Mouse (Mus musculus): ENCODE measurements around the gene Bnc2. TPM values are rescaled to one million over a fixed set of nuclear protein-coding genes. Genes with fewer than 3 reads are reported as not detected.

Gene Bnc2
- polyA plus RNA-seq, 1 experiment from 2014 or later, result 25.2 TPM

DNA sequence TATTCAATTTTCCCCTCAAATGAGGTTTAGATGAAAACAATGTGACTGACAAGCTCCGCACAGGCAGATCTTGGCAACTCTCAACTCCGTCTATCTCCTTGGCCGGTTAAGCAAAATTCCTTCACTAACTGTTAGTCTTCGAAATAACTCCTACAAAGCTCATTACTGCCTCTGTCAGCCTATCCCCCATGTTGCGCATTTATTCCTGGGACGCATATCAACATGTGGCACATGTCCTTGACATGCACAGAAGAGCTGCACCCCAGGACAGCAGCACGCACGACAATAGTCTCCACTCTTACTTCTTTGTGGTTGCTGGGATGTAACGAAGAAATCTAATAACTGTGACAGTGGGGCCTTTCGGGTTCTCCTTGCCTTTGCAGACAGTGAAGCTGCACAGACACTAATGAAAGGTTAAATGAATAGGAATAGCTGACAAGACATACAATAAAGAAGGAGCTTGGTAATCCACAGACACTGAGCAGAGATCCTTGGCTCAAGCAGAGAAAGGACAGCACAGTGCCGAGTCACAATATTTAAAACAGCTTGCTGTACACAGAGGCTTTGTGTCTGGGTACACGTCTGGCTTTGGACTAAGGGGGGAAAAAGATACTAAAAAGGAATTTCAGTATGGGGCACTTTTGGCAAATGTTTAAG is 6.0 kb downstream of the Bnc2 start:
- Histone ChIP-seq H3K9ac (replicated peaks) (no peak overlapping the region), H3K4me1 (replicated peaks) (peaks cover 44% of the 10 kb centered on the region), H3K4me3 (replicated peaks) (no peak overlapping the region), H3K9me3 (no peaks in the 10 kb centered on the region), H3K27ac (no peak overlapping the region), H3K4me2 (peak overlapping the region; percentile 13; the same call in 1 of the 2 replicates), H3K27me3 (no peaks in the 10 kb centered on the region; the same call in 1 of the 2 replicates), H3K36me3 (no peaks in the 10 kb centered on the region)
- no peak for ATAC-seq (ENCODE audit: insufficient number of reproducible peaks, insufficient read depth, low FRiP score, low TSS enrichment, low read depth)
- 67% methylated on average over 12 of the region's 12 CpGs for WGBS

- 83% methylated on average over 5 of the region's 5 CpGs for WGBS
Observed at GRCm38 (mm10) chr4:84668226-84668625, 6.8 kb downstream of the Bnc2 start.

GRCm38 (mm10) chr4:84662228-84663065 is 12.6 kb downstream of the Bnc2 start:
- Histone ChIP-seq H3K4me2 (no peak overlapping the region), H3K27me3 (no peaks in the 10 kb centered on the region), H3K9me3 (no peaks in the 10 kb centered on the region), H3K36me3 (no peaks in the 10 kb centered on the region), H3K9ac (replicated peaks) (no peak overlapping the region), H3K4me3 (replicated peaks) (no peak overlapping the region), H3K27ac (no peak overlapping the region), H3K4me1 (replicated peaks) (no peaks in the 10 kb centered on the region)
- 84% methylated on average over 5 of the region's 5 CpGs for WGBS
- no peak for ATAC-seq (ENCODE audit: insufficient number of reproducible peaks, insufficient read depth, low FRiP score, low TSS enrichment, low read depth)

More at GRCm38 (mm10) chr4:84668226-84668625, 6.8 kb downstream of the Bnc2 start:
- no peak overlapping the region for H3K27ac ChIP-seq
- H3K9me3 ChIP-seq, result no peaks in the 10 kb centered on the region
- peaks cover 36% of the 10 kb centered on the region for H3K4me1 ChIP-seq (replicated peaks)
- no peak overlapping the region for H3K9ac ChIP-seq (replicated peaks)
- ATAC-seq (ENCODE audit: insufficient number of reproducible peaks, insufficient read depth, low FRiP score, low TSS enrichment, low read depth), result no peak
- H3K36me3 ChIP-seq, result no peaks in the 10 kb centered on the region
- no peak overlapping the region for H3K4me3 ChIP-seq (replicated peaks)
- no peaks in the 10 kb centered on the region; the same call in 1 of the 2 replicates for H3K27me3 ChIP-seq
- H3K4me2 ChIP-seq, result no peak overlapping the region

GRCm38 (mm10) chr4:84661341-84661740 is 13.7 kb downstream of the Bnc2 start:
- Histone ChIP-seq H3K4me2 (no peak overlapping the region), H3K4me3 (replicated peaks) (no peak overlapping the region), H3K27me3 (no peaks in the 10 kb centered on the region), H3K27ac (no peak overlapping the region), H3K9ac (replicated peaks) (no peak overlapping the region), H3K36me3 (no peaks in the 10 kb centered on the region), H3K4me1 (replicated peaks) (0 out of 2 replicates have a peak, but pooled peaks cover 2% of the 10 kb centered on the region), H3K9me3 (no peaks in the 10 kb centered on the region)
- WGBS, result 82% methylated on average over 3 of the region's 3 CpGs
- ATAC-seq (ENCODE audit: insufficient number of reproducible peaks, insufficient read depth, low FRiP score, low TSS enrichment, low read depth), result no peak

- Histone ChIP-seq H3K9ac (replicated peaks) (no peak overlapping the region), H3K27ac (no peak overlapping the region), H3K4me3 (replicated peaks) (no peak overlapping the region), H3K4me1 (replicated peaks) (peaks cover 9% of the 10 kb centered on the region), H3K4me2 (no peak overlapping the region), H3K9me3 (no peaks in the 10 kb centered on the region), H3K27me3 (no peaks in the 10 kb centered on the region), H3K36me3 (no peaks in the 10 kb centered on the region)
- 62% methylated on average over 8 of the region's 8 CpGs for WGBS
- no peak for ATAC-seq (ENCODE audit: insufficient number of reproducible peaks, insufficient read depth, low FRiP score, low TSS enrichment, low read depth)
Observed at GRCm38 (mm10) chr4:84651786-84652185, 23.3 kb downstream of the Bnc2 start.

- Histone ChIP-seq H3K9ac (replicated peaks) (no peak overlapping the region), H3K4me3 (replicated peaks) (no peak overlapping the region), H3K4me2 (no peak overlapping the region), H3K27ac (no peak overlapping the region), H3K27me3 (no peaks in the 10 kb centered on the region), H3K4me1 (replicated peaks) (peaks cover 4% of the 10 kb centered on the region), H3K9me3 (no peaks in the 10 kb centered on the region), H3K36me3 (no peaks in the 10 kb centered on the region)
- ATAC-seq (ENCODE audit: insufficient number of reproducible peaks, insufficient read depth, low FRiP score, low TSS enrichment, low read depth), result no peak
Observed at GRCm38 (mm10) chr4:84646576-84646975, 28.5 kb downstream of the Bnc2 start.

- Histone ChIP-seq H3K4me1 (replicated peaks) (peaks cover 47% of the 10 kb centered on the region), H3K27me3 (no peaks in the 10 kb centered on the region), H3K4me3 (replicated peaks) (no peak overlapping the region), H3K27ac (no peak overlapping the region; the same call in 1 of the 2 replicates), H3K9me3 (no peaks in the 10 kb centered on the region), H3K4me2 (no peak overlapping the region), H3K9ac (replicated peaks) (no peak overlapping the region), H3K36me3 (no peaks in the 10 kb centered on the region)
- 60% methylated on average over 6 of the region's 6 CpGs for WGBS
- no peak for ATAC-seq (ENCODE audit: insufficient number of reproducible peaks, insufficient read depth, low FRiP score, low TSS enrichment, low read depth)
Observed at GRCm38 (mm10) chr4:84639166-84639565, 35.9 kb downstream of the Bnc2 start.

GRCm38 (mm10) chr4:84637641-84638040 is 37.4 kb downstream of the Bnc2 start:
- peak overlapping the region; percentile 50 for H3K4me2 ChIP-seq
- H3K36me3 ChIP-seq, result no peaks in the 10 kb centered on the region
- ATAC-seq (ENCODE audit: insufficient number of reproducible peaks, insufficient read depth, low FRiP score, low TSS enrichment, low read depth), result peak; percentile 86
- H3K9me3 ChIP-seq, result no peaks in the 10 kb centered on the region
- peak overlapping the region; percentile 17; the same call in 1 of the 2 replicates for H3K4me3 ChIP-seq (replicated peaks)
- H3K27ac ChIP-seq, result peak overlapping the region; percentile 90
- H3K9ac ChIP-seq (replicated peaks), result no peak overlapping the region; the same call in 1 of the 2 replicates
- peaks cover 62% of the 10 kb centered on the region for H3K4me1 ChIP-seq (replicated peaks)
- WGBS, result under 1% methylated on average over 10 of the region's 10 CpGs
- H3K27me3 ChIP-seq, result no peaks in the 10 kb centered on the region

GRCm38 (mm10) chr4:84634751-84635150 is 40.3 kb downstream of the Bnc2 start:
- ATAC-seq (ENCODE audit: insufficient number of reproducible peaks, insufficient read depth, low FRiP score, low TSS enrichment, low read depth), result peak; percentile 26; the same call in 1 of the 2 replicates
- H3K36me3 ChIP-seq, result no peaks in the 10 kb centered on the region
- H3K9ac ChIP-seq (replicated peaks), result no peak overlapping the region
- WGBS, result 14% methylated on average over 4 of the region's 4 CpGs
- peaks cover 62% of the 10 kb centered on the region for H3K4me1 ChIP-seq (replicated peaks)
- no peaks in the 10 kb centered on the region for H3K27me3 ChIP-seq
- no peak overlapping the region for H3K4me3 ChIP-seq (replicated peaks)
- H3K9me3 ChIP-seq, result no peaks in the 10 kb centered on the region
- H3K27ac ChIP-seq, result peak overlapping the region; percentile 84
- peak overlapping the region; percentile 34 for H3K4me2 ChIP-seq

GRCm38 (mm10) chr4:84633991-84634390 is 41.1 kb downstream of the Bnc2 start:
- Histone ChIP-seq H3K9ac (replicated peaks) (no peak overlapping the region), H3K27me3 (no peaks in the 10 kb centered on the region), H3K36me3 (no peaks in the 10 kb centered on the region), H3K4me1 (replicated peaks) (peaks cover 58% of the 10 kb centered on the region), H3K9me3 (no peaks in the 10 kb centered on the region), H3K4me3 (replicated peaks) (no peak overlapping the region), H3K4me2 (peak overlapping the region; percentile 34), H3K27ac (peak overlapping the region; percentile 84)
- peak; percentile 61 for ATAC-seq (ENCODE audit: insufficient number of reproducible peaks, insufficient read depth, low FRiP score, low TSS enrichment, low read depth)
- 45% methylated on average over 1 of the region's 1 CpGs for WGBS
